Mouse (Mus musculus) adrenal gland, adult 8-10 months (tissue): ENCODE data around the gene Inhbb. TPM values are rescaled to one million over a fixed set of nuclear protein-coding genes. Genes with fewer than 3 reads are reported as not detected.

ENCODE experiments used
- DNase-seq: peaks from one replicate; pipeline ENCODE4 v3.0.0; 2022
- total RNA-seq, 4 experiments: library from RNA; stranded (reverse); gene quantifications; 2 replicates each; pipeline ENCODE4 v1.2.4; 2022

The Inhbb gene
- total RNA-seq, 4 experiments from 2014 or later = 4.0 to 4.5 (median 4.2) TPM

- DNase-seq = no peak
Measured at GRCm38 (mm10) chr1:119375376-119375775, 46.7 kb downstream of the Inhbb start.

DNA sequence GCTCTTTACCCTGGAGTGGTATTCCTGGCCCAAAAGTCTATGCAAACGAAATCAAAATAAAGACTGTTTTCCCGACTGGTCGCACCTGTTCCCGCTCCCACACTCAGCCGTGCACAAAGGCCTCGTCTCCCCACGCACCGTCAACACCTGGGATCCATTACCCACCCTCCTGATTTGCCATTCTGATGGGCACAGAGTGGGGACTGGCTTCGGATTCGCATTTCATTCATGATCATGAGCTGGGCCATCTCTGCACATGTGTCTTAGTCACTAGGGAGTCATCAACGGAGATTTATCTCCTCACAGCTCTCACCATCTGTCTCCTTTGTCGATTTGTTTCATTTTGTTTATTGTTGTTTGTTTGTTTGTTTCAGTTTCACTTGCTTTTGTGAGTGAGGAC, 54.5 kb downstream of the Inhbb start:
- DNase-seq = no peak

DNA sequence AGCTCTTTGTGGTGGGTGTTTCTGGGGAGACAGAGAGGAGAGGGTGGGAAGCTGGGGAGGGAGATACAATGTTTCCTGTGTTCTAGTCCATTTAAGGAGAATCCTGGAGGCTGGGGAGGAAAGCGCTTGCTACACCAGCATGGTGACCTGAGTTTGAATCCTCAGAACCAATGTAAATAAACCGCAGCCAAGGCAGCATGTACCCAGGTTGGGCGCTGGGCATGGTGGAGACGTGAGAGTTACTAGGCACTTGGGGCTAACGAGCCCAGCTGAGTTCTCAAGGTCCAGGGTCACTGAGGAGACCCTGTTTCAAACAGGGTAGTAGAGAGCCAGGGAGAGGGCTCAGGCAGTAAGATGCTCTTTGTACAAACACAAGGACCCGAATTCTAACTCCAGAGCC, 55.7 kb downstream of the Inhbb start:
- DNase-seq = no peak

Other genes with a start within 250 kb of the Inhbb start
- gene Ralb, start 82.5 kb upstream of the Inhbb start, total RNA-seq = 10 to 100 TPM; 61.0 to 78.5 (median 64.7) TPM
- gene Tmem185b, start 103.9 kb upstream of the Inhbb start, total RNA-seq = 10 to 100 TPM; 26.0 to 35.3 (median 29.8) TPM
- gene Epb41l5, start 226.8 kb upstream of the Inhbb start, total RNA-seq = 10 to 100 TPM; 13.3 to 18.9 (median 14.4) TPM